Mouse (Mus musculus): ENCODE measurements around the gene Rnf10. TPM values are rescaled to one million over a fixed set of nuclear protein-coding genes. Genes with fewer than 3 reads are reported as not detected.

The Rnf10 gene
- polyA plus RNA-seq, 1 experiment from 2014 or later: 62.6 TPM

GRCm38 (mm10) chr5:115269969-115270368 lies 2.7 kb downstream of the Rnf10 start:
- H3K4me1 ChIP-seq (ENCODE audit: control insufficient read depth, insufficient read depth, low read length): peaks cover 39% of the 10 kb centered on the region

GRCm38 (mm10) chr5:115268266-115268665 lies 4.4 kb downstream of the Rnf10 start:
- H3K9me3 ChIP-seq (ENCODE audit: control insufficient read depth, low read depth, low read length): no peaks in the 10 kb centered on the region
- H3K4me1 ChIP-seq (ENCODE audit: control insufficient read depth, insufficient read depth, low read length): peaks cover 36% of the 10 kb centered on the region
- H3K27me3 ChIP-seq (ENCODE audit: control insufficient read depth, insufficient read depth, low read length): no peaks in the 10 kb centered on the region
- H3K4me2 ChIP-seq (replicated peaks; ENCODE audit: low read depth, low read length): no peak overlapping the region
- H3K9ac ChIP-seq (replicated peaks; ENCODE audit: low read depth, low read length): no peak overlapping the region
- peaks cover 10% of the 10 kb centered on the region for H3K36me3 ChIP-seq (ENCODE audit: control insufficient read depth, insufficient read depth, low read length)
- H3K4me3 ChIP-seq (ENCODE audit: low read depth, low read length): no peak overlapping the region
- 30% methylated on average over 3 of the region's 3 CpGs for WGBS
- ATAC-seq (ENCODE audit: insufficient number of reproducible peaks, insufficient read depth, low FRiP score, low read depth): no peak
- no peak overlapping the region for H3K27ac ChIP-seq (ENCODE audit: low read length)

More at GRCm38 (mm10) chr5:115269969-115270368, 2.7 kb downstream of the Rnf10 start:
- no peak for ATAC-seq (ENCODE audit: insufficient number of reproducible peaks, insufficient read depth, low FRiP score, low read depth)
- Histone ChIP-seq H3K36me3 (ENCODE audit: control insufficient read depth, insufficient read depth, low read length) (peaks cover 6% of the 10 kb centered on the region), H3K27ac (ENCODE audit: low read length) (no peak overlapping the region), H3K4me2 (replicated peaks; ENCODE audit: low read depth, low read length) (peak overlapping the region; percentile 88; the same call in 1 of the 2 replicates), H3K27me3 (ENCODE audit: control insufficient read depth, insufficient read depth, low read length) (no peaks in the 10 kb centered on the region), H3K9ac (replicated peaks; ENCODE audit: low read depth, low read length) (no peak overlapping the region; the same call in 1 of the 2 replicates), H3K4me3 (ENCODE audit: low read depth, low read length) (peak overlapping the region; percentile 100; the same call in 1 of the 2 replicates), H3K9me3 (ENCODE audit: control insufficient read depth, low read depth, low read length) (no peaks in the 10 kb centered on the region)
- WGBS: 85% methylated on average over 1 of the region's 1 CpGs

- Histone ChIP-seq H3K4me1 (ENCODE audit: control insufficient read depth, insufficient read depth, low read length) (peaks cover 33% of the 10 kb centered on the region), H3K4me2 (replicated peaks; ENCODE audit: low read depth, low read length) (no peak overlapping the region), H3K27ac (ENCODE audit: low read length) (no peak overlapping the region), H3K4me3 (ENCODE audit: low read depth, low read length) (no peak overlapping the region), H3K27me3 (ENCODE audit: control insufficient read depth, insufficient read depth, low read length) (no peaks in the 10 kb centered on the region), H3K9me3 (ENCODE audit: control insufficient read depth, low read depth, low read length) (no peaks in the 10 kb centered on the region), H3K36me3 (ENCODE audit: control insufficient read depth, insufficient read depth, low read length) (peaks cover 10% of the 10 kb centered on the region), H3K9ac (replicated peaks; ENCODE audit: low read depth, low read length) (no peak overlapping the region)
- ATAC-seq (ENCODE audit: insufficient number of reproducible peaks, insufficient read depth, low FRiP score, low read depth): no peak
- WGBS: 78% methylated on average over 3 of the region's 3 CpGs
Observed at GRCm38 (mm10) chr5:115267469-115268045, 5.1 kb downstream of the Rnf10 start.

- Histone ChIP-seq H3K9ac (replicated peaks; ENCODE audit: low read depth, low read length) (no peak overlapping the region), H3K27me3 (ENCODE audit: control insufficient read depth, insufficient read depth, low read length) (no peaks in the 10 kb centered on the region), H3K9me3 (ENCODE audit: control insufficient read depth, low read depth, low read length) (no peaks in the 10 kb centered on the region), H3K4me3 (ENCODE audit: low read depth, low read length) (no peak overlapping the region), H3K27ac (ENCODE audit: low read length) (no peak overlapping the region), H3K36me3 (ENCODE audit: control insufficient read depth, insufficient read depth, low read length) (peaks cover 10% of the 10 kb centered on the region), H3K4me1 (ENCODE audit: control insufficient read depth, insufficient read depth, low read length) (peaks cover 33% of the 10 kb centered on the region), H3K4me2 (replicated peaks; ENCODE audit: low read depth, low read length) (no peak overlapping the region)
- peak; percentile 44; the same call in 1 of the 2 replicates for ATAC-seq (ENCODE audit: insufficient number of reproducible peaks, insufficient read depth, low FRiP score, low read depth)
- 81% methylated on average over 8 of the region's 8 CpGs for WGBS
Observed at GRCm38 (mm10) chr5:115266787-115267468, 5.8 kb downstream of the Rnf10 start.

GRCm38 (mm10) chr5:115266340-115266739 lies 6.4 kb downstream of the Rnf10 start:
- Histone ChIP-seq H3K4me1 (ENCODE audit: control insufficient read depth, insufficient read depth, low read length) (peaks cover 33% of the 10 kb centered on the region), H3K4me2 (replicated peaks; ENCODE audit: low read depth, low read length) (no peak overlapping the region), H3K36me3 (ENCODE audit: control insufficient read depth, insufficient read depth, low read length) (peaks cover 10% of the 10 kb centered on the region), H3K27ac (ENCODE audit: low read length) (no peak overlapping the region), H3K9ac (replicated peaks; ENCODE audit: low read depth, low read length) (no peak overlapping the region), H3K9me3 (ENCODE audit: control insufficient read depth, low read depth, low read length) (no peaks in the 10 kb centered on the region), H3K27me3 (ENCODE audit: control insufficient read depth, insufficient read depth, low read length) (no peaks in the 10 kb centered on the region), H3K4me3 (ENCODE audit: low read depth, low read length) (no peak overlapping the region)
- 87% methylated on average over 5 of the region's 5 CpGs for WGBS
- no peak for ATAC-seq (ENCODE audit: insufficient number of reproducible peaks, insufficient read depth, low FRiP score, low read depth)

- Histone ChIP-seq H3K4me3 (ENCODE audit: low read depth, low read length) (no peak overlapping the region), H3K9me3 (ENCODE audit: control insufficient read depth, low read depth, low read length) (no peaks in the 10 kb centered on the region), H3K27me3 (ENCODE audit: control insufficient read depth, insufficient read depth, low read length) (no peaks in the 10 kb centered on the region), H3K27ac (ENCODE audit: low read length) (no peak overlapping the region), H3K36me3 (ENCODE audit: control insufficient read depth, insufficient read depth, low read length) (peaks cover 33% of the 10 kb centered on the region), H3K9ac (replicated peaks; ENCODE audit: low read depth, low read length) (no peak overlapping the region), H3K4me1 (ENCODE audit: control insufficient read depth, insufficient read depth, low read length) (peaks cover 9% of the 10 kb centered on the region; the same call in 1 of the 2 replicates), H3K4me2 (replicated peaks; ENCODE audit: low read depth, low read length) (no peak overlapping the region)
- 79% methylated on average over 14 of the region's 14 CpGs for whole genome bisulfite sequencing
- ATAC-seq (ENCODE audit: insufficient number of reproducible peaks, insufficient read depth, low FRiP score, low read depth): no peak
Observed at GRCm38 (mm10) chr5:115262502-115263291, 10.0 kb downstream of the Rnf10 start.

- Histone ChIP-seq H3K36me3 (ENCODE audit: control insufficient read depth, insufficient read depth, low read length) (peaks cover 41% of the 10 kb centered on the region), H3K9ac (replicated peaks; ENCODE audit: low read depth, low read length) (no peak overlapping the region), H3K9me3 (ENCODE audit: control insufficient read depth, low read depth, low read length) (no peaks in the 10 kb centered on the region), H3K4me3 (ENCODE audit: low read depth, low read length) (no peak overlapping the region), H3K27me3 (ENCODE audit: control insufficient read depth, insufficient read depth, low read length) (no peaks in the 10 kb centered on the region), H3K27ac (ENCODE audit: low read length) (no peak overlapping the region), H3K4me1 (ENCODE audit: control insufficient read depth, insufficient read depth, low read length) (peaks cover 9% of the 10 kb centered on the region; the same call in 1 of the 2 replicates), H3K4me2 (replicated peaks; ENCODE audit: low read depth, low read length) (no peak overlapping the region)
- no peak for ATAC-seq (ENCODE audit: insufficient number of reproducible peaks, insufficient read depth, low FRiP score, low read depth)
- 77% methylated on average over 1 of the region's 1 CpGs for WGBS
Observed at GRCm38 (mm10) chr5:115261880-115262279, 10.8 kb downstream of the Rnf10 start.

GRCm38 (mm10) chr5:115261141-115261540 lies 11.6 kb downstream of the Rnf10 start:
- Histone ChIP-seq H3K9ac (replicated peaks; ENCODE audit: low read depth, low read length) (no peak overlapping the region), H3K27ac (ENCODE audit: low read length) (no peak overlapping the region), H3K4me3 (ENCODE audit: low read depth, low read length) (no peak overlapping the region), H3K36me3 (ENCODE audit: control insufficient read depth, insufficient read depth, low read length) (peaks cover 43% of the 10 kb centered on the region), H3K4me2 (replicated peaks; ENCODE audit: low read depth, low read length) (no peak overlapping the region), H3K27me3 (ENCODE audit: control insufficient read depth, insufficient read depth, low read length) (no peaks in the 10 kb centered on the region), H3K9me3 (ENCODE audit: control insufficient read depth, low read depth, low read length) (no peaks in the 10 kb centered on the region), H3K4me1 (ENCODE audit: control insufficient read depth, insufficient read depth, low read length) (peaks cover 5% of the 10 kb centered on the region; the same call in 1 of the 2 replicates)
- no peak for ATAC-seq (ENCODE audit: insufficient number of reproducible peaks, insufficient read depth, low FRiP score, low read depth)
- 88% methylated on average over 8 of the region's 8 CpGs for WGBS

Measured in stomach, embryonic 14.5 days (tissue).